ENCODE assay signal across 8 mouse cellular contexts in the genomic region with DNA sequence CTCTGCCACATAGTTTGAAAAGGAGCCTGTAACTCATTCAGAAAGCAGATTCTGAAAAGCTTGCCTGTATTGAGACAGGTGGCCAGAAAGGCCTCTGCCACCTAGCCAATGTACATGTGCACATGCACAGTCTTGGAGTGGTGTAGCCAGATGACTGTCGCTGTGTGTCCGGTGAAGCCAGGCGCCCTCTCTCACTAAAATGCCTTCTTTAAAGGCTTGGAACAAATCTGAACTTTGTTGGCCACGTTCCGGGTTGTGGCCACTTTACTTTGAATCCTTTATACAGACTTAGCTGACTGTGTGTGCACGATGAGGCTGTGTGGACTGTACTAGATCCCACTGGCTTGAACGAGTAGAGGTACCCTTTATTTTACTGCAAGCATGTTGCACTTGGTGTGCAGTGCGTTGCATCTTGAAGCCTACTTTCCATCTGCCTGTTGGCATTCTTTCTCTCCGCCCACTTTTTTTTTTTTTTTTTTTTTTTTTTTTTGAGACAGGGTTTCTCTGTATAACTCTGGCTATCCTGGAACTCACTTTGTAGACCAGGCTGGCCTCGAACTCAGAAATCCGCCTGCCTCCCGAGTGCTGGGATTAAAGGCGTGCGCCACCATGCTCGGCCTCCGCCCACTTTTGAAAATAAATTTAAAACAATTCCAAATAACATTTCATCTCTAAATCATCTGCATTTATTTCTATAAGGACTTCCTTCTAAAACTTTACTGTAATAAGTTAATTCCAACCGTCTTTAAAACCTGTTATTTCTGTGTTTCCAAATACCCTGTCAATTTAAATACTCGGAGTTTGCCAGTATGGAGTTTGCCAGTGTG. TPM values are rescaled to one million over a fixed set of nuclear protein-coding genes. Genes with fewer than 3 reads are reported as not detected.
A peak's percentile ranks its signal among the peaks of the same experiment; 100 is the strongest.
DNase-seq lines count a peak whose midpoint lies in the region; ATAC-seq lines count a peak whose summit lies in the region.

No protein-coding gene starts in this region.

- no peaks in the 10 kb centered on the region for H3K9me3 ChIP-seq in limb, embryonic 13.5 days
- H3K9me3 ChIP-seq in neural tube, embryonic 13.5 days: no peaks in the 10 kb centered on the region

- peak overlapping the region; percentile 85 for H3K4me3 ChIP-seq in limb, embryonic 13.5 days
- peak overlapping the region; percentile 82 for H3K4me3 ChIP-seq in neural tube, embryonic 13.5 days

- WGBS in limb, embryonic 13.5 days: 55% methylated on average over 18 of the region's 18 CpGs
- WGBS in neural tube, embryonic 13.5 days: 57% methylated on average over 18 of the region's 18 CpGs

- H3K36me3 ChIP-seq in limb, embryonic 13.5 days: peaks cover 54% of the 10 kb centered on the region
- peaks cover 37% of the 10 kb centered on the region for H3K36me3 ChIP-seq in neural tube, embryonic 13.5 days

- peak overlapping the region; percentile 88 for H3K4me2 ChIP-seq in limb, embryonic 13.5 days (replicated peaks)
- H3K4me2 ChIP-seq in neural tube, embryonic 13.5 days: peak overlapping the region; percentile 89

- no peaks in the 10 kb centered on the region for H3K27me3 ChIP-seq in limb, embryonic 13.5 days
- no peaks in the 10 kb centered on the region for H3K27me3 ChIP-seq in neural tube, embryonic 13.5 days

- H3K4me1 ChIP-seq in limb, embryonic 13.5 days: peaks cover 13% of the 10 kb centered on the region
- peaks cover 20% of the 10 kb centered on the region for H3K4me1 ChIP-seq in neural tube, embryonic 13.5 days (replicated peaks)

- DNase-seq in heart, adult 11 months: peak; percentile 83
- no peak for DNase-seq in heart, adult 8-10 months (ENCODE audit: low spot score)
- peak; percentile 25 for DNase-seq in CD4-positive helper T cell, adult 2 months (ENCODE audit: low read depth, low spot score)
- peak; percentile 19 to 30 for DNase-seq in cerebellum, postnatal 25 days
- DNase-seq in heart, postnatal 10 days: peak; percentile 17 to 32
- no peak for DNase-seq in gastrocnemius, postnatal 10 days

- intact Hi-C loops in heart, postnatal 10 days (cut with DNase I): no loop called here

- ATAC-seq in limb, embryonic 13.5 days (ENCODE audit: low FRiP score, low read depth): no peak
- no peak for ATAC-seq in neural tube, embryonic 13.5 days (ENCODE audit: low read depth)

- peak overlapping the region; percentile 95 for H3K9ac ChIP-seq in limb, embryonic 13.5 days
- H3K9ac ChIP-seq in neural tube, embryonic 13.5 days: peak overlapping the region; percentile 97

- peak overlapping the region; percentile 99; the same call in 1 of the 2 replicates for H3K27ac ChIP-seq in limb, embryonic 13.5 days
- H3K27ac ChIP-seq in neural tube, embryonic 13.5 days (replicated peaks): peak overlapping the region; percentile 99

RNA-seq across cellular contexts. Expression of a gene that starts 1.0 kb away (rescaled TPM):
- 10 to 100 TPM in 2 of 4 experiments, 1 to 10 TPM in 2; 9.2 to 11.3 (median 10.3) TPM for total RNA-seq in heart, adult 8-10 months (2022)
- 10 to 100 TPM; 17.4 to 17.6 TPM for total RNA-seq in heart, postnatal 10 days (2021)
- polyA plus RNA-seq in limb, embryonic 13.5 days (2015; fragmentation: Nextera tagmentation; extraction: Ambion mirVana): 49.3 and 50.5 TPM in 2 replicates
- polyA plus RNA-seq in neural tube, embryonic 13.5 days (2015; fragmentation: Nextera tagmentation; extraction: Ambion mirVana): 46.4 and 50.0 TPM in 2 replicates
- 10 to 100 TPM; 12.8 to 16.1 TPM for total RNA-seq in gastrocnemius, postnatal 10 days (2021)

RNA-seq across cellular contexts. Expression of a gene that starts 1.1 kb away (rescaled TPM):
- 10 to 100 TPM; 16.1 to 20.2 (median 18.9) TPM for total RNA-seq in heart, adult 8-10 months (2022)
- total RNA-seq in heart, postnatal 10 days (2021): 10 to 100 TPM; 22.6 to 24.8 TPM
- polyA plus RNA-seq in limb, embryonic 13.5 days (2015; fragmentation: Nextera tagmentation; extraction: Ambion mirVana): 122 and 137 TPM in 2 replicates
- polyA plus RNA-seq in neural tube, embryonic 13.5 days (2015; fragmentation: Nextera tagmentation; extraction: Ambion mirVana): 58.9 and 69.9 TPM in 2 replicates
- 10 to 100 TPM; 13.9 to 23.7 TPM for total RNA-seq in gastrocnemius, postnatal 10 days (2021)

RNA-seq across cellular contexts. Expression of a gene that starts 19.1 kb away (rescaled TPM):
- 1 to 10 TPM; 2.4 to 3.6 (median 2.5) TPM for total RNA-seq in heart, adult 8-10 months (2022)
- 1 to 10 TPM; 1.3 to 2.0 TPM for total RNA-seq in heart, postnatal 10 days (2021)
- polyA plus RNA-seq in limb, embryonic 13.5 days (2015; fragmentation: Nextera tagmentation; extraction: Ambion mirVana): 1.4 and 1.7 TPM in 2 replicates
- polyA plus RNA-seq in neural tube, embryonic 13.5 days (2015; fragmentation: Nextera tagmentation; extraction: Ambion mirVana): 0.44 and 0.70 TPM in 2 replicates
- total RNA-seq in gastrocnemius, postnatal 10 days (2021): under 1 TPM; 0.42 to 0.56 TPM

RNA-seq across cellular contexts. Expression of a gene that starts 22.2 kb away (rescaled TPM):
- not detected for total RNA-seq in heart, adult 8-10 months (2022)
- not detected for total RNA-seq in heart, postnatal 10 days (2021)
- 1.1 and 1.3 TPM in 2 replicates for polyA plus RNA-seq in limb, embryonic 13.5 days (2015; fragmentation: Nextera tagmentation; extraction: Ambion mirVana)
- 0.53 TPM in 1 of 2 replicates, not detected in the other for polyA plus RNA-seq in neural tube, embryonic 13.5 days (2015; fragmentation: Nextera tagmentation; extraction: Ambion mirVana)
- not detected for total RNA-seq in gastrocnemius, postnatal 10 days (2021)

RNA-seq across cellular contexts. Expression of a gene that starts 43.7 kb away (rescaled TPM):
- 10 to 100 TPM; 16.7 to 22.3 (median 18.6) TPM for total RNA-seq in heart, adult 8-10 months (2022)
- 10 to 100 TPM; 35.1 to 41.8 TPM for total RNA-seq in heart, postnatal 10 days (2021)
- polyA plus RNA-seq in limb, embryonic 13.5 days (2015; fragmentation: Nextera tagmentation; extraction: Ambion mirVana): 123 and 124 TPM in 2 replicates
- 78.6 and 93.7 TPM in 2 replicates for polyA plus RNA-seq in neural tube, embryonic 13.5 days (2015; fragmentation: Nextera tagmentation; extraction: Ambion mirVana)
- 10 to 100 TPM; 25.7 to 26.3 TPM for total RNA-seq in gastrocnemius, postnatal 10 days (2021)

Comparison
In these comparisons a context has a peak if more than half of its experiments do, and no peak if none do; other contexts are left out.
1. DNase-seq: peak in heart, adult 11 months (single experiment), CD4-positive helper T cell, adult 2 months (single experiment), cerebellum, postnatal 25 days (2 of 2) and heart, postnatal 10 days (2 of 2); none in heart, adult 8-10 months (single experiment) and gastrocnemius, postnatal 10 days (single experiment).